Mouse (Mus musculus): ENCODE results near the gene Hsd17b2.

Hsd17b2 gene

DNA sequence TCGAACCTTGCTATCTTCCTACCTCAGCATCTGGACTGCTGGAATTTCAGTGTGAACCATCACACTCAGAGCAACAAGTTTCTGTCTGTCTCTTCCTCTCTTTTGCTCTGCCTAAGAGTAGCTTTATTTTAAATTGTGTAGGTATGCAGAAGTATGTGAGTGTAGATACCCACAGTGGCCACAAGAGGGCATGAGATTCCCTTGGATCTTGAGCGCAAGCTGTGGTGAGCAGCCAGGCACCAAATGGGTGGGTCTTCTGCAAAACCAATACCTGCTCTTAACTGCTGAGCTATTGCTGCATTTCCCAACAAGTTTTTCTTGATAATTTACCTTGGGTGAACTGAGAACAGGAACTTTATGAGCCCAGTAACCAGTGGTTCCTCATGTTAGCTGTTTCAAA is 70.4 kb downstream of the Hsd17b2 start:
- in situ Hi-C loops (cut with MseI, MboI) = loop anchor here (5.0 kb wide), 1 partner anchor 90 kb away; no protein-coding TSS in a partner anchor

DNA sequence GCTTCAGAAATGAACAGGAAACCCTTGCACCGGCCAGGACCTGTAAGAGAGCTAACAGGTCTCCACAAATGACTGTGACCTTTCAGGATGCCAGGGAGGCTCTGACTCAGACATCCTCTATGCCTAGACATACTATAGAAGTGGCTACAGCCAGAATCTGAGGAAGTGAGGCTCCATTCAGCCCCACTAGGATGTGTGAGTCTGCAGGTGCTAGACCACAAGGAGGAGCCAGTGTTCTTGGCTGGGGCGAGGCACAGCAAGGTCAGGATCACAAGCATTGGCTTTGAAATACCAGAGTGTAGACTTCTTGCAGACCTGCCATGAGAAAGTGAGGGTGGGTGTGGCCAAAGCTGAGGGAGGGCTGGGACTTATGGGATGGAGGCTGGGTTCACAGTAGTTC is 70.9 kb downstream of the Hsd17b2 start:
- in situ Hi-C loops (cut with MseI, MboI) = loop anchor here (5.0 kb wide), 1 partner anchor 90 kb away; no protein-coding TSS in a partner anchor

DNA sequence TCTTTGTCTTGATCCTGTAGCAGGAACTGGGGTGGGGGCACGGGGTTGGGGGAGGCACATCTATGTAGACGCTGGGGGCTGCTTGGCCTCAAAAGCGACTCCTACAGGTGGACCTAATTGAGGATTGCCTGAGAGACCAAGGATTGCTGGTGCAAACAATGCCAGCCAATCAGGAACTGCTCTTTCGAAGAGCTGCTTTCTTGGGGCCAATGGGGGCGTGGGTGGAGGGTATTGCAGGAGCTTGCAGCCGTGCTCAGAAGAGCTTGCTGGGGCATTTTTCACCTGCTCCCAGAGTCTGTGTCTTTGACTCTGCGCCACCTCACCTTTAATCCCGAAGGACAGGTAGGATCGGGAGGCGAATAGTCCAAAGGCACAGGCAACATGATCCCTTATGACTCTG is 73.9 kb downstream of the Hsd17b2 start:
- in situ Hi-C loops (cut with MseI, MboI) = no loop called here

DNA sequence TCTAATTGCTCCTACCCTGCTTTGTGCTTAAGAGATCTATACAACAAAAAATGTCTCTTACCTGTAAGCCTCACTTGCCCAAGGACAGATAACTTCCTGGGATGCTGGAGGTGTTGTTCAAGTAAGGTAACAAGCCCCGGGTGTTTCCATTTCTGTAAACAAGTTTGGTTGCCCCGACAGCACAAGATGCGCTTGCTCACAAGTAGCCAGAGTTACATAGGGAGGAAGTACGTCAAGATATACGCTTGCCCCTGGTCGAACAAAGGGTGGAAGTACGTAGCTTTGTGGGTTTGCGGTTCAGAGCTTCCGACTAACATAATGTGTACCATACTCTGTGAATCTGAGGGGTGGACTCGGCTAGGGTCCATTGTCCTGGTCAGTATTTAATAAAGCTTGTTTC is 74.4 kb downstream of the Hsd17b2 start:
- in situ Hi-C loops (cut with MseI, MboI) = no loop called here

DNA sequence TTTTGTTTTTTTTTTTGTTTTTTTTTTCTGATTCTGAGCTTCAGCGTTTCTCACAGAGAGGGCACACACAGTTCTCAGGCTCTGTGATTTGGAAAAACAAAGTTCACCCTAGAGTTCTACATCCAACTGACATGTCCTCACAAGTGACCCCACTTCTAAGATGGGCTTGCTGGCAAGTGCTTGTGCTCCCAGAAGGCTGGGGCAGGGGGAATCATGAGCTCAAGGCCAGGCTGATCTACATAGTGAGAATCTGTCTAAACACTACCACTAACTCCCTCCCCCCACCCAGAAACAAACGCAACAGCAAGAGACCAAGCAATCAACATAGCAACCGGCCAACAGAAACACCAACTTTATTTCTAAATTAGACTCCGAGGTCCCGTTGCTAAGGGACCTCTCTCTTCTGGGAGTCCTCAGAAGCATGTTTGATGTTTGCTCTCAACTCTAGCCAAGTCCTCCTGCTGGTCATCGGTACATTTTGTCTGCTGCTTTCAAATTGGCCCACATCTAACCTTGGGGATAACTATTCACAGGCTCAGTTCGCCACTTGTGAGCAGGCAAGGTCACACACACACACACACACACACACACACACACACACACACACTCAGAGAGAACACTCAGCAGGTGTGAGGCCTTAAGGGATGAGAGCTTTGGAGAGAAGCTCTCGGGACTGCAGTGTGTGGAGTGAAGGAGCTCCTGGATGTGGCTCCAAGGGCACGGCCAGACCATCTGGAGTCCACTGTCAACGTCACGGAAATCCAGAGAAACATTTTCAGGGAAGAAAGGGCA is 77.0 kb downstream of the Hsd17b2 start:
- in situ Hi-C loops (cut with MseI, MboI) = no loop called here

DNA sequence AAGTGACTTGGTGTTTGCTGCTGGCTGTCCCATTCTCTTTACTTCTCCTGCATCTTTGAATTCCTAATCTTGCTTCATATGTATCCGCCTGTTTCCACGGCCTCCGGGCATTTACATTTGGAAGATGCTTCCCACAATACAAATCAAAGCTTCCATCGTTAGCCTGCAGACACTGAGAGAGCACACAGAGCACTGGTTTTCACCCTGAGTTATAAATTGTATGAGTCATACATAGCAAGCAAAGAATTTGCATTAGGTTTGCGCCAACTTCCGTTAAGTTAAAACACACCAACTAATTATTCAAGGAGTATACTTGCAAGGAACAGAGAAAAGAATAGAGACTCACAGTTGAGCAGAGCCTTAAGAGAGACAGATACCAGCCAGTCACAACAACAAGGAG is 77.6 kb downstream of the Hsd17b2 start:
- in situ Hi-C loops (cut with MseI, MboI) = no loop called here

DNA sequence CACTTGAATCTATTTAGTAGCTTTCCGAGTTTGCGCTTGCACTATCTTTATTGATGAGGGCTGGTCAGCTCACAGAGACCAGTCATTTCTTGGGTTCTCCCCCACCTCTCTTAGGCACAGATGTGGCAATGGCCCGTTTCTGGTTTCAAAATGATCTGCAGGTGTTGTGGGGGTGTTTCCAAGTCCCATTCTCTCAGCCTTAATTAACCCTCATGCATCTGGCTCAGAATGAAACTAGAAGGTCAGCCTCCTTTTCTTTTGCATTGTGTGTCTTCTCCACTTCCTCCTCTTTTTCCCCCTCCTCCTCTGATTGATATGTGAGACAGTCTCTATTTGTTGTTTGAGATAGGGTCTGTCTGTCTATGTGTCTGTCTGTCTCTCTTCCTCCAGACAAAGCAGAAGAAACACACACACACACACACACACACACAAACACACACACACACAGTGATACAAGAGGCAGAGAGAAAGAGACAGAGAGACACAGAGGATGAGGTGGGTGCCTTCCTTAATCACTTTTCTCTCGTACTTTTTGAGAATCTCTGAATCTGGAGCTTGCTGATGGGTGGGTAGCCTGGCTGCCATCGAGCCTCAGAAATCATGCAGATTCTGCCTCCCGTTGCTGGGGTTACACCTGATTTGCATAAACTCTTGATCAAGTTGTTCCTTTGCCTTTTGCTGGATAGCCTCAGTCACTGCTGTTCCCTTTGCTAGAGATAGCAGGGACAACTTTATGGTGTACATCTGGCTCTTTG is 79.8 kb downstream of the Hsd17b2 start:
- in situ Hi-C loops (cut with MseI, MboI) = no loop called here

DNA sequence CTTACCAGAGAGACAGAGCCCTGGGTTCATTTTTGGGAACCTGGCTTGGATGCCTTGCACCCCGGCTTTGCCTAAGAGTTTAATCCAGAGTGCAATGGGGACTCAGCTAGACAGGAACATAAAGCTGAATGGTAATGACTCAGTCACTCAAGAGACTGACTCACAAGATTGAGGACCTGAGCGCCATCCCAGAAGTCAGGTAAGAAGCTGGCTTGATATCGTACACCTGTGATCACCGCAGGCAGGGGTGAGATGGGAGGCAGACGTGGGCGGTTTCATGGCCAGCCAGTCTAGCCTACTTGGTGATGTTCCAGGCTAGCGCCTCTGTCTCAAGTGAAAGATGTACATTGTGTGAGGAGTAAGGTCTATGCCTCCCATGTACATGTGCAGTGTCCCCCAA is 81.3 kb downstream of the Hsd17b2 start:
- in situ Hi-C loops (cut with MseI, MboI) = no loop called here

DNA sequence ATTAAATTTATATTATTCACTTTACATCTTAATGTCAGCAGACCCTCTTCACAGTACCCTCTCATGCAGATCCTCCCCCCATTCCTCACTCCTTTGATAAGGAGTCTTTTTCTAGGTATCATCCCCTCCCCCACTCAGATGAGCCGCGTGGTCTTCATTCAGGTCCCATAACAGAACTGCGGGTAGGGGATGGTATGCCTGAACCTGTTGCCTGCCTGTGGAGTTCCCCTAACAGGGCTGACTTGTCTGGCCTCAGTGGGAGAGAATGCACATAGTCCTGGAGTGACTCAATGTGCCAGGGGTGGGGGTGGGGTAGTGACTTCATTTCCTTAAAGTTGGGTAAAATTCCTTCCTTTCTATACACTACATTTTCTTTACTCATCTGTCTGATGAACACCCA is 84.7 kb downstream of the Hsd17b2 start:
- in situ Hi-C loops (cut with MseI, MboI) = no loop called here

DNA sequence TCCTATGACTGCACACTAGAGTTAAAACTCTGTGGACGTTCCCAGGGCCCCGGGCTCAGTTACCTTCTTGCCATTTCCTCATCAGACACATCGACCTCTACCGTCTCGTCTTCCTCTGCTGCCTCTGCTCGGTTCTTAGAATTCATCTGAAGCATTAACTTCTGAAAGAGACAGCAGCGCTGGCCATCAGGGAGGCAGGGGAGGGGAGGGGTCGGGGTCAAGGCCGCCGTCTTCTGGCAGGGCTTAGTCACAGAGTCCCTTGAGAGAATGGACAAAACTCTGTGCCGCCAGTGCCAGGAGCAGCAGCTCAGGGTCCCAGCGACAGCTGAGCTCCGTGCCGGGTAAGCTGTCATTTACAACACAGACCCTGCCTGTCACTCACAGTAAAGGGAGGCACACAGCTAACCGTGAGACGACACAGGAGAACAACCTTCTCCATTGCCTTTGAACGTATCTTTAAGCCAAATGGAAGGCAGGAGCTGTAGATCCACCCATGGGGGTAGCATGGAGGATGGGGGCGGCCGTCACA is 91.0 kb downstream of the Hsd17b2 start:
- in situ Hi-C loops (cut with MseI, MboI) = no loop called here

DNA sequence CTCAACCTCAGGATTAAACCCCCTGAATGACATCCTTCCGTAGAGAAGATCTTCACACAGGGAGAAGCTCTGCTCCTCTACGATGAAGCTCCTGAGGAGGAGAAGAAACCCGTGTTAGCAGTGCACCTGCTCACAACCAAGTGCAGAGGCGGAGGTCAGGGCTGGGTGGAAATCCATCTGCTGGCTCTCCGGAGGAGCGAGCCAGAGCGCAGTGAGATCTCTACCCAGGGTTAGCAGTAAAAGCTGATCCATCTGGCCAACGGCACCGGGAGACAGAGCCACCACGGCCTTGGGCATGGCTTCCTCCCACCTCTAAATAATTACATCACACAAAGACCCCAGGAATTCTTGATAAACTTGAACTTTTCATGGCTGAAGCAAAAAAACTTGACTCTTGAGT is 92.9 kb downstream of the Hsd17b2 start:
- in situ Hi-C loops (cut with MseI, MboI) = no loop called here

DNA sequence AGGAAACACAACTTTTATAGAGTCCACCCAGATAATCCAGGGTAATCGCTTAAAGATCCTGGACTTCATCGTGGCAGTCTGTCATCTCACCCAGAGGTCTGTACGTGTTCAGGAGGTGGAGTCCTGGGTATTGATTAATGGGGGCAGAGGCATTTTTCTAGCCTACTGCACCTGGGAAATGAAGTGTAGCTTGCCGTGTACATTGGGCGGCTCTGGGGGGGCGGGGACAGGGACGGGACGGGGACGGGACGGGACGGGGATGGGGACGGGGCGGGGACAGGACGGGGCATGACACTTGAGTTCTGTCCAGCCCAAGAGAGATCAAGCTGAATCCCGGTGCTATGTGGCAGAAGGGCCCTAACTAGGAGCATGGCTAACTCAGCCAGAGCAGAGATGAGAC is 94.8 kb downstream of the Hsd17b2 start:
- in situ Hi-C loops (cut with MseI, MboI) = no loop called here

DNA sequence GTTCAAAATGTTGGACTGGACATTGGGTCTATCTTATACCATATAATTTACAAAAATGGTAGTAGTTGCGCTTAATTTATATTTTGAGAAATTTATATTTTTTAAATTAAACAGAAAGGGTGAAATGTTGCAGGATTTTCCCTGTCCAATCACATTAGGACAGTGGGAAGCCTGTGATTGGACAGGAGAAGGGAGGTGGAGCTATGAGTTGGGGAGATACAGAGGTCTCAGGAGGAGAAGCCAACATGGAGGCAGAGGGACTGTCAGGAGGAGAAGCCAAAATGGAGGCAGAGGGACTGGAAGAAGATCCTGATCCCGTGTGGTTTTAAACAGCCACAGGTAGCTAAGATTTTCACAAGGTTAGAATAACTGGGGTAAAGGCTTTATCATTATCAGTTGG is 96.4 kb downstream of the Hsd17b2 start:
- in situ Hi-C loops (cut with MseI, MboI) = no loop called here

DNA sequence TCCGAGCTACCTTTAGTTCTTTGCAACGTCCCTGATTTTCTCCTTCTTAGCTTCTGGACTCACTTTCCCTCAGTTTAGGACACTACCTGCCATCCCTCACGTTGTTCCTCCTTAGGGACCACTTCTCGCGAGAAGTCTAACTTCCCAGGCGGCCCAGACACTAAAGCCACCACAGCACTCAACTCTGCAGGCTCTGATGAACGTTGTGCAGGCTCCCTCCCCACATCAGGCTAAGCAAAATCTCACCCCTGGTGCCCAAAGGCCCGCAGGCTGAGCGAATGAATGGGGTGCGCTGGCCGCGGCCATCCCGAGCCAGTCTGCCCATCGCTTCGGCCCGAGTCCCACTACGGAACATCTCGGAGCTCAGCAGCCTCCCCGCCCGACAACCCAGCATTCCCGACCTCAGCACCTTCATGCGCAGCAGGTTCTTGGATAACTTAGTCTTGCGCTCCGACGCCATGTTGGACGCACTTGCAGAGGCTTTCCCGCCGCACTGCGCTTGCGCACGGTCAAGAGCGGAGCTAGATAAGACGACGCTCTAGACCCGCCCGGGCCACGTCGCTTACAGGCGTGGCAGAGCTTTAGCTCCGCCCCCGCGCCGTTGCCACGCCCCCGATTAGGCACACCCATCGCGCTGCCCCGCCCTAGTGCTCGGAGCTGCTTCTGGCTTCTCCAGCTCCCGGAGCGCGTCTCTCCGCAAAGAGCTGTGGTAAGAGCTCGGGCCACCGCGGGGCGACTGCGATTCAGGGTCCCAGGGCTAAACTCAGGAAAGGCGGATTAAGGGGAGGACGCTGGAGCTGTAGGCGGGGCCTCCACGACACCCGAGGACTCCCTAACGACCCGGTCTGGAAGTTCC is 100.0 kb downstream of the Hsd17b2 start, which contains the start of gene Mphosph6:
TSS of gene Mphosph6 (minus strand) at position 501 of the 856 bp plus-strand sequence.
- in situ Hi-C loops (cut with MseI, MboI) = no loop called here

DNA sequence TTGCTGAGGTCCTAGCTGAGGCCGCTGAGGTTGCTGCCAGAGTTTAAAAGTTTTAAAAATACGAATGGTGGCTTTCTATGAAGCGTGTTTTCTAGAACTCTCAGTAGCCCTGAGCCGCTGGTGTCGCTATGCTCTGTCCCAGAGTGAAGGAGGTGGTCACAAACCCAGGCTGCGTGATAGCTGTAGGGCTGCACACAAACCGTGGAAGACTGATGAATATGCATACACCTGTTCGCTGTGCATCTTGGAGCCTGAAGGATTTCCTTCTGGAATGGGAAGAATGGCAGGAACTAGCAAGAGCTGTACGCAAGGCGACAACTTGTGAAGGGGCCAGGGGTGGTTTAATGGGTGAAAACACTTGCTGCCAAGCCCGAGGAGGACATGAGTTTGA is 100.6 kb downstream of the Hsd17b2 start:
- in situ Hi-C loops (cut with MseI, MboI) = no loop called here

DNA sequence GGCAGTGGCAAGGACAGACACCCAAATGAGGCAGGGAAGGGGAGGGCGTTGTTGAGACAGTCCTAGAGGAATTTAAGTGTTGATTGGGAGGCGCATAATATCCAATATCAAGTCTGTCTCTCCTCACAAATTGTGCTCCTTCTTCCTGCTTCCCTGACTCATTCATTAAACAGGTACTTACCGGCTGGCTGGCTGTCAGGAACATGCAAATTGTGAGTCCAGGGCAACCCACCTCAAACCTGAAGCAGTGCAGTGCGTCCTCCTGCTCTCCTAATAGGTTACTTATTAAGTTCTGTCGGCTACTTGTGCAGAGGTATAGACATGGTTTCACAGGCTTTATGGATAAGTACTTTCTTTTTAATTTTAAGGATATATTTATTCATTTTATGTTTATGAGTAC is 103.7 kb downstream of the Hsd17b2 start:
- in situ Hi-C loops (cut with MseI, MboI) = no loop called here
